Mouse (Mus musculus) C2C12 (cell line): ENCODE results near the gene Syce1.

Experiments
- CTCF ChIP-seq: IDR thresholded peaks from one replicate; pipeline ENCODE4 v1.5.1; 2011; ENCODE audit not compliant: control insufficient read depth, insufficient read depth, insufficient read length
- FOSL1 ChIP-seq: IDR thresholded peaks from one replicate; pipeline ENCODE4 v1.8.0; 2011; ENCODE audit warnings: mild to moderate bottlenecking, low read length; ENCODE audit not compliant: poor library complexity, insufficient read depth, severe bottlenecking

DNA sequence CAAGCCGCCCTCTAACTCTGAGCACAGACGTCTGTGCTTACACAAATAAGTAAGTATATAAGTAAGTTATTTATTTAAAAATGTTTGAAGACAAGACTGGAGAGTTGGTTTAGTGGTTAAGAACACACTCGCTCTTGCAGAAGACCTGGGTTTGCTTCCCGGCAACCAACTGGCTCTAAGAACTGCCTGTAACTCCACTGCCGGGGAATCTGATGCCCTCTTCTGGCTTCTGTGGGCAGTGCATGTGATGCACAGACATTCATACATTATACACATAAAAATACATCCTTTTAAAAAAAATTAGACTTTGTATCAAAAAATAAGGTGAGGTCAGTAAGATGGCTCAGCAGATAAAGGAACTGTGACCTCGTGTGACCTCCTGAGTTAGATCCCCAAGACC is 22.8 kb upstream of the Syce1 start:
- TF ChIP-seq CTCF, result no peak
- TF ChIP-seq FOSL1, result no peak
